Mouse (Mus musculus): ENCODE data around the gene Eif2b4. TPM values are rescaled to one million over a fixed set of nuclear protein-coding genes. Genes with fewer than 3 reads are reported as not detected.

Gene Eif2b4
- polyA plus RNA-seq, 1 experiment from 2014 or later: 78.8 TPM

DNA sequence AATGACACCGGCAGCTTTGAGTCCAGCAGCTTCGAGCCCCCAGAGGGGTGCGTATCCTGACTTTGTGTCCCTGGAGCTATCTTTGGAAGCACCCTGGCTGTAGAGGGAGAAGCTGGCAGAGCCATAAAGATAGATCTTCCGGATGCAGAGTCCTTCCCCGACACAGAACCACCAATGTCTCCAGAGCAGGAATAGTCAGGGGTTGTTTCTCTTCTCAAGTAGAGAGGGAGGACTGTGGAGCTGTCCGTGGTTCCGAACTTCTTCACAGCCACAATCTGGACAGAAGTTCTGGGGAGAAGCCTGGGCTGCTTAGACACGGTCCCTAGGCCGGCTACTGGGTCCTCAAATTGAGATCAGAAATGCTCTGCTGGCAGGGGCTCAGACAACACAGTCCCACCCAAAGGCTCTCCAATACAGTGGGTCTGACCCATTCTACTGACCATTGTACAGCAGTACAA lies 54.2 kb downstream of the Eif2b4 start:
- H3K4me2 ChIP-seq (replicated peaks): 0 out of 2 replicates have a peak overlapping the region, but pooled peaks have one; percentile 46
- H3K4me3 ChIP-seq: no peak overlapping the region; the same call in 1 of the 2 replicates

DNA sequence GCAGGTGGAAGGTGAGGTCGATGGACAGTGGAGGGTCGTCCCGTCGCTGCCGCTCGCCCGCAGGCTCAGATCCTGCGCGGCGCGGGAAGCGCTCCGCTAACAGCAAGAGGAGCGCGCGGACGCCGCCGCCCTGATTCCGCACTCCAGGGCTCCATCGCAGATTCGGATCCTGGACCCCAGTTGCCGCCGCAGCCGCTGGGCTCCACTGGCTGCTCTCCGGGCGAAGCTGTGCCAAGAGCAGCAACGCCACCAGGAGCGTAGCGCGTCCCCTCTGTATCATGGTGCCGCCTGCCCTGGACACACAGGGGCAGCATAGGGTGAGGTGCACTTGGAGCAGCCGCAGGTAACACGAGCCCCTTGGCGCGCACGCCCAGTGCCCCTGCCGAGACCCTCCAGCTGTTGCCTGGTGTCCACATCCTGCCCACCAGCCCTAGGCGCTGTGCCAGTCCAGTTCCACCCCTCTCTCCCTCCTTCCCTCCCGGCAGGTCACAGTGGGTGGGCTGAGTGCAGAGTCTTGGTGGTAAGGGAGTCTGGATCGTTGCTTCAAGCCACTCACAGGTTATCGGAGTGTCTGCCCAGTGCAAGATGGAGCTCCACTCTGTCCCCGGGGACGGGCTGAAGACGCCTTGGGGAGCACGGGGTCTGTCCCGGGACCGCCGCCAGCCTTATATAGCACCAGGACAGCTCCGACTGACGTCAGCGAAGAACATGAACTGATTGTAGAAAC lies 54.8 kb downstream of the Eif2b4 start, which contains the start of gene Ucn:
TSS of gene Ucn (minus strand) at position 589 of the 727 bp plus-strand sequence.
- Histone ChIP-seq H3K4me2 (replicated peaks) (peak within 1 kb of the TSS; percentile 46), H3K4me1 (peaks cover 21% of the 10 kb centered on the region), H3K36me3 (0 out of 2 replicates have a peak, but pooled peaks cover 3% of the 10 kb centered on the region), H3K9ac (replicated peaks) (0 out of 2 replicates have a peak within 1 kb of the TSS, but pooled peaks have one; percentile 1), H3K9me3 (no peaks in the 10 kb centered on the region), H3K27me3 (peaks cover 60% of the 10 kb centered on the region), H3K4me3 (peak within 1 kb of the TSS; percentile 30), H3K27ac (replicated peaks) (no peak within 1 kb of the TSS)
- WGBS: 1% methylated on average over 52 of the region's 52 CpGs
- no peak for ATAC-seq (replicated peaks)

More for the DNA sequence above, 54.2 kb downstream of the Eif2b4 start:
- Histone ChIP-seq H3K36me3 (0 out of 2 replicates have a peak, but pooled peaks cover 3% of the 10 kb centered on the region), H3K27ac (replicated peaks) (no peak overlapping the region), H3K9ac (replicated peaks) (no peak overlapping the region), H3K9me3 (no peaks in the 10 kb centered on the region), H3K4me1 (peaks cover 21% of the 10 kb centered on the region), H3K27me3 (peaks cover 55% of the 10 kb centered on the region)
- ATAC-seq (replicated peaks): no peak
- 18% methylated on average over 9 of the region's 9 CpGs for WGBS

DNA sequence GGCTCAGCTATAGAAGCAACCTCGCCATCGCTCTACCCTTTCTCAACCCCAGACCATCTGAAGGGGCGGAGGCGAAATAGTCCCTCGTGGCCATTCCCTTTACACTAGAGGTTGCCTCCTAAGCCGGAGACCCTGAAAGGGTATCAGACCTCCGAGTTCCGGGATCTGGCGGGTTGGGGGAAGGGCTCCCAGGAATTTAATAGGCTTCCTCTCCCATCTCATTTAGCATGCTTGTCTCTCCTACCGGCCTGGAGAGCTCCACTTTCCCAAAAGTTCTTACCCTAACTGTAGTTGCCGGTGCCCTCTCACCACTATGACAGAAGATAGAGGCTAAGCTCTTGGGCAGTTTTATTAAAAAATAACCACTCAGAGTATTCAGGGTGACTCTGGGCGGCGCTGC lies 55.6 kb downstream of the Eif2b4 start:
- Histone ChIP-seq H3K4me3 (peak overlapping the region; percentile 30), H3K36me3 (0 out of 2 replicates have a peak, but pooled peaks cover 3% of the 10 kb centered on the region), H3K27ac (replicated peaks) (no peak overlapping the region), H3K4me1 (peaks cover 21% of the 10 kb centered on the region), H3K4me2 (replicated peaks) (peak overlapping the region; percentile 46), H3K9me3 (no peaks in the 10 kb centered on the region), H3K27me3 (peaks cover 60% of the 10 kb centered on the region), H3K9ac (replicated peaks) (no peak overlapping the region)
- under 1% methylated on average over 13 of the region's 13 CpGs for WGBS
- no peak for ATAC-seq (replicated peaks)

Other genes starting within 250 kb of the Eif2b4 start
- 15.9 and 18.5 TPM in 2 replicates for gene Cgref1, start 247.8 kb downstream of the Eif2b4 start, polyA plus RNA-seq (2015; fragmentation: Nextera tagmentation; extraction: Ambion mirVana)
- 123 and 127 TPM in 2 replicates for gene Preb, start 233.1 kb downstream of the Eif2b4 start, polyA plus RNA-seq (2015; fragmentation: Nextera tagmentation; extraction: Ambion mirVana)
- not detected in 2 replicates for gene Tcf23, start 224.8 kb downstream of the Eif2b4 start, polyA plus RNA-seq (2015; fragmentation: Nextera tagmentation; extraction: Ambion mirVana)
- 144 and 153 TPM in 2 replicates for gene Atraid, start 145.1 kb downstream of the Eif2b4 start, polyA plus RNA-seq (2015; fragmentation: Nextera tagmentation; extraction: Ambion mirVana)
- gene Slc5a6, start 144.5 kb downstream of the Eif2b4 start, polyA plus RNA-seq (2015; fragmentation: Nextera tagmentation; extraction: Ambion mirVana): 13.6 and 16.0 TPM in 2 replicates
- gene Cad, start 138.7 kb downstream of the Eif2b4 start, polyA plus RNA-seq (2015; fragmentation: Nextera tagmentation; extraction: Ambion mirVana): 17.6 and 19.8 TPM in 2 replicates
- gene Dnajc5g, start 87.1 kb downstream of the Eif2b4 start, polyA plus RNA-seq (2015; fragmentation: Nextera tagmentation; extraction: Ambion mirVana): not detected in 2 replicates
- 1.5 and 2.2 TPM in 2 replicates for gene Slc30a3, start 85.2 kb downstream of the Eif2b4 start, polyA plus RNA-seq (2015; fragmentation: Nextera tagmentation; extraction: Ambion mirVana)
- not detected in 2 replicates for gene Trim54, start 76.7 kb downstream of the Eif2b4 start, polyA plus RNA-seq (2015; fragmentation: Nextera tagmentation; extraction: Ambion mirVana)
- gene Ucn, start 54.6 kb downstream of the Eif2b4 start, polyA plus RNA-seq (2015; fragmentation: Nextera tagmentation; extraction: Ambion mirVana): not detected in 2 replicates
- gene Mpv17, start 39.2 kb downstream of the Eif2b4 start, polyA plus RNA-seq (2015; fragmentation: Nextera tagmentation; extraction: Ambion mirVana): 54.6 and 54.8 TPM in 2 replicates
- gene Gm29609, start 13.5 kb downstream of the Eif2b4 start, polyA plus RNA-seq (2015; fragmentation: Nextera tagmentation; extraction: Ambion mirVana): 1.2 and 1.8 TPM in 2 replicates
- 69.5 and 75.4 TPM in 2 replicates for gene Gtf3c2, start 13.3 kb downstream of the Eif2b4 start, polyA plus RNA-seq (2015; fragmentation: Nextera tagmentation; extraction: Ambion mirVana)
- 138 and 143 TPM in 2 replicates for gene Snx17, start 203 bp downstream of the Eif2b4 start, polyA plus RNA-seq (2015; fragmentation: Nextera tagmentation; extraction: Ambion mirVana)
- gene Zfp513, start 8.9 kb upstream of the Eif2b4 start, polyA plus RNA-seq (2015; fragmentation: Nextera tagmentation; extraction: Ambion mirVana): 16.3 and 17.7 TPM in 2 replicates
- 170 TPM in 2 replicates for gene Ppm1g, start 27.3 kb upstream of the Eif2b4 start, polyA plus RNA-seq (2015; fragmentation: Nextera tagmentation; extraction: Ambion mirVana)
- 156 and 157 TPM in 2 replicates for gene Nrbp1, start 47.4 kb upstream of the Eif2b4 start, polyA plus RNA-seq (2015; fragmentation: Nextera tagmentation; extraction: Ambion mirVana)
- 0.34 TPM in 1 of 2 replicates, not detected in the other for gene Gm9970, start 47.8 kb upstream of the Eif2b4 start, polyA plus RNA-seq (2015; fragmentation: Nextera tagmentation; extraction: Ambion mirVana)
- gene Krtcap3, start 58.3 kb upstream of the Eif2b4 start, polyA plus RNA-seq (2015; fragmentation: Nextera tagmentation; extraction: Ambion mirVana): 1.7 and 2.4 TPM in 2 replicates
- 36.0 and 38.0 TPM in 2 replicates for gene Ift172, start 97.7 kb upstream of the Eif2b4 start, polyA plus RNA-seq (2015; fragmentation: Nextera tagmentation; extraction: Ambion mirVana)
- 89.2 and 90.3 TPM in 2 replicates for gene Fndc4, start 102.7 kb upstream of the Eif2b4 start, polyA plus RNA-seq (2015; fragmentation: Nextera tagmentation; extraction: Ambion mirVana)
- gene Gckr, start 104.0 kb upstream of the Eif2b4 start, polyA plus RNA-seq (2015; fragmentation: Nextera tagmentation; extraction: Ambion mirVana): 0.27 and 0.45 TPM in 2 replicates